Mouse (Mus musculus) bone marrow, adult 2 months (tissue): ENCODE measurements around the gene Tmem11.

ENCODE experiments used
- CTCF ChIP-seq: fragments of 200-500 bp; IDR thresholded peaks from 2 replicates; pipeline ENCODE4 v1.5.1; 2011; ENCODE audit warnings: low read length, control low read depth; ENCODE audit not compliant: control insufficient read depth, insufficient read depth
- POLR2A ChIP-seq: fragments of 200-500 bp; IDR thresholded peaks from 2 replicates; pipeline ENCODE4 v1.6.1; 2011; ENCODE audit warnings: low read depth, mild to moderate bottlenecking, control low read depth, low read length, borderline replicate concordance; ENCODE audit not compliant: control insufficient read depth

DNA sequence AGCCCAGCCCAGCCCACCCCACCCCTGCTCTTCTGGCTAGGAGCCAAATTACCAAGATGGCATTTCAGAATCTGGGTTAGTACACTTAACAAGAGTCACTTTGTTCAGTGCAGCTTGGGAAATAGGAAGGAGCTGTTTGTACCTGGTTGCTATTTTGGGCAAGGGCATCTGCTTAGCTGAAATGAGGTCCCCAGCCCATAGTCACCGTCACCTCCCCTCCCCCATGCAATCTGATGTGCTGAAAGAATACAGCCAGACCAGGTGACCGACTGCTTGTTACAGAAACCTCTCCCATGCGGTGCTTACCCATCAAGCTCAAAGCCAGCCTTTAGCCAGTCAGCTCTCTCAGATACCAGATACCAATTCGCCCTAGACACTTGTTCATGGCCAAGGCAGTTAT lies 15.9 kb downstream of the Tmem11 start:
- TF ChIP-seq POLR2A: no peak
- TF ChIP-seq CTCF: no peak
